Mouse (Mus musculus): ENCODE data around the gene Olfr325. TPM values are rescaled to one million over a fixed set of nuclear protein-coding genes. Genes with fewer than 3 reads are reported as not detected.

Gene Olfr325
- polyA plus RNA-seq, 2 experiments from 2014 or later = not detected

Other genes starting within 250 kb of the Olfr325 start
- gene Zfp672, start 247.4 kb upstream of the Olfr325 start, polyA plus RNA-seq (2017; shearing (Covaris generic)) = 10 to 100 TPM; 37.0 to 46.8 TPM
- gene Sh3bp5l, start 247.0 kb upstream of the Olfr325 start, polyA plus RNA-seq (2017; shearing (Covaris generic)) = 1 to 10 TPM; 5.3 to 6.3 TPM
- gene Lypd8, start 198.7 kb upstream of the Olfr325 start, polyA plus RNA-seq (2017; shearing (Covaris generic)) = not detected
- gene 1810065E05Rik, start 156.6 kb upstream of the Olfr325 start, polyA plus RNA-seq (2017; shearing (Covaris generic)) = not detected
- gene Gm12253, start 145.2 kb upstream of the Olfr325 start, polyA plus RNA-seq (2017; shearing (Covaris generic)) = not detected
- gene Lypd9, start 124.8 kb upstream of the Olfr325 start, polyA plus RNA-seq (2017; shearing (Covaris generic)) = not detected
- gene Olfr30, start 115.5 kb upstream of the Olfr325 start, polyA plus RNA-seq (2017; shearing (Covaris generic)) = not detected
- under 1 TPM in 1 of 2 experiments, not detected in 1; 0.23 TPM for gene Olfr332, start 85.2 kb upstream of the Olfr325 start, polyA plus RNA-seq (2017; shearing (Covaris generic))
- not detected for gene Olfr331, start 75.2 kb upstream of the Olfr325 start, polyA plus RNA-seq (2017; shearing (Covaris generic))
- not detected for gene Olfr330, start 42.9 kb upstream of the Olfr325 start, polyA plus RNA-seq (2017; shearing (Covaris generic))
- gene Olfr329-ps, start 31.3 kb upstream of the Olfr325 start, polyA plus RNA-seq (2017; shearing (Covaris generic)) = not detected
- gene Olfr328, start 22.1 kb upstream of the Olfr325 start, polyA plus RNA-seq (2017; shearing (Covaris generic)) = not detected
- under 1 TPM in 1 of 2 experiments, not detected in 1; 0.36 TPM for gene Olfr224, start 7.2 kb upstream of the Olfr325 start, polyA plus RNA-seq (2017; shearing (Covaris generic))
- not detected for gene Olfr324, start 17.4 kb downstream of the Olfr325 start, polyA plus RNA-seq (2017; shearing (Covaris generic))
- gene 2210407C18Rik, start 38.3 kb downstream of the Olfr325 start, polyA plus RNA-seq (2017; shearing (Covaris generic)) = not detected
- not detected for gene Olfr323, start 52.8 kb downstream of the Olfr325 start, polyA plus RNA-seq (2017; shearing (Covaris generic))
- not detected for gene Trim58, start 62.7 kb downstream of the Olfr325 start, polyA plus RNA-seq (2017; shearing (Covaris generic))
- gene Olfr322, start 81.1 kb downstream of the Olfr325 start, polyA plus RNA-seq (2017; shearing (Covaris generic)) = not detected
- not detected for gene Olfr320, start 103.4 kb downstream of the Olfr325 start, polyA plus RNA-seq (2017; shearing (Covaris generic))
- not detected for gene Olfr319, start 121.4 kb downstream of the Olfr325 start, polyA plus RNA-seq (2017; shearing (Covaris generic))
- not detected for gene Olfr318, start 146.3 kb downstream of the Olfr325 start, polyA plus RNA-seq (2017; shearing (Covaris generic))
- not detected for gene Olfr317, start 161.5 kb downstream of the Olfr325 start, polyA plus RNA-seq (2017; shearing (Covaris generic))
- not detected for gene Olfr316, start 175.0 kb downstream of the Olfr325 start, polyA plus RNA-seq (2017; shearing (Covaris generic))
- gene Olfr315, start 195.5 kb downstream of the Olfr325 start, polyA plus RNA-seq (2017; shearing (Covaris generic)) = not detected
- not detected for gene Olfr314, start 205.2 kb downstream of the Olfr325 start, polyA plus RNA-seq (2017; shearing (Covaris generic))
- under 1 TPM in 1 of 2 experiments, not detected in 1; 1.00 TPM for gene Fam183b, start 224.2 kb downstream of the Olfr325 start, polyA plus RNA-seq (2017; shearing (Covaris generic))
- gene Olfr313, start 237.3 kb downstream of the Olfr325 start, polyA plus RNA-seq (2017; shearing (Covaris generic)) = not detected

Data from CD4-positive, CD25-positive, alpha-beta regulatory T cell, adult 4 months (primary cell).